Mouse (Mus musculus) heart, postnatal 0 days (tissue): Measurements from ENCODE around the gene Tspan13. TPM values are rescaled to one million over a fixed set of nuclear protein-coding genes. Genes with fewer than 3 reads are reported as not detected.

ENCODE experiments used
- ATAC-seq: fragments of 200-750 bp; cut with Nextera tagmentation; 2 replicates; pipeline ENCODE4 v1.8.0; 2017; ENCODE audit warnings: low read depth, moderate number of reproducible peaks, moderate library complexity; ENCODE audit not compliant: insufficient read depth
- DNase-seq: peaks from one replicate; pipeline ENCODE4 v3.0.0-alpha.2; 2016; ENCODE audit warnings: low spot score
- H3K27ac ChIP-seq: fragments of 300-500 bp; sonication (generic); 2 replicates; pipeline ENCODE4 v1.5.1; 2014; ENCODE audit warnings: low read depth, mild to moderate bottlenecking
- H3K27me3 ChIP-seq: fragments of 300-500 bp; sonication (generic); 2 replicates; pipeline ENCODE4 v1.6.1; 2014; ENCODE audit warnings: low read length, mixed read lengths; ENCODE audit not compliant: control insufficient read depth, insufficient read depth
- H3K36me3 ChIP-seq: fragments of 300-500 bp; sonication (generic); replicated peaks from 2 replicates; pipeline ENCODE4 v1.6.1; 2014; ENCODE audit warnings: low read length, mixed read lengths; ENCODE audit not compliant: control insufficient read depth, insufficient read depth
- H3K4me1 ChIP-seq: fragments of 300-500 bp; sonication (generic); 2 replicates; pipeline ENCODE4 v1.6.1; 2014; ENCODE audit warnings: antibody characterized with exemption; ENCODE audit not compliant: control insufficient read depth, insufficient read depth
- H3K4me2 ChIP-seq: fragments of 300-500 bp; sonication (generic); 2 replicates; pipeline ENCODE4 v1.6.1; 2014; ENCODE audit warnings: low read depth, mild to moderate bottlenecking, low read length, moderate library complexity
- H3K4me3 ChIP-seq: fragments of 300-500 bp; sonication (generic); 2 replicates; pipeline ENCODE4 v1.5.1; 2014; ENCODE audit warnings: low read depth, low read length
- H3K9ac ChIP-seq: fragments of 300-500 bp; sonication (generic); replicated peaks from 2 replicates; pipeline ENCODE4 v1.6.1; 2014; ENCODE audit warnings: low read depth, low read length, mixed read lengths
- H3K9me3 ChIP-seq: fragments of 300-500 bp; sonication (generic); replicated peaks from 2 replicates; pipeline ENCODE4 v1.6.1; 2016; ENCODE audit warnings: low read length; ENCODE audit not compliant: control insufficient read depth
- CTCF ChIP-seq: IDR thresholded peaks from 2 replicates; pipeline ENCODE4 v1.5.1; 2016; ENCODE audit warnings: antibody characterized with exemption, control low read depth, low read depth
- EP300 ChIP-seq: IDR thresholded peaks from 2 replicates; pipeline ENCODE4 v1.6.1; 2016; ENCODE audit warnings: antibody characterized with exemption, low read depth
- WGBS: fragments of 180-500 bp; shearing (Covaris S2); extraction: QIAGEN DNeasy Blood & Tissue Kit; methylation state at CpG from one replicate; pipeline ENCODE4 v1.1.7; 2014; 5-methylcytosine and 5-hydroxymethylcytosine counted together
- polyA plus RNA-seq: library from polyadenylated mRNA; unstranded; fragments of >200 nt; fragmentation: Nextera tagmentation; extraction: Ambion mirVana; gene quantifications from 2 replicates; pipeline ENCODE4 v1.2.1, GENCODE M21; 2015
- total RNA-seq: library from RNA; depleted of rRNA; stranded (reverse); fragments of >200 nt; gene quantifications from 2 replicates; pipeline ENCODE4 v1.2.3, GENCODE M21; 2014; ENCODE audit warnings: low replicate concordance

The Tspan13 gene
- total and polyA plus RNA-seq, 2 experiments from 2014 or later: 46.2 to 49.8 TPM

DNA sequence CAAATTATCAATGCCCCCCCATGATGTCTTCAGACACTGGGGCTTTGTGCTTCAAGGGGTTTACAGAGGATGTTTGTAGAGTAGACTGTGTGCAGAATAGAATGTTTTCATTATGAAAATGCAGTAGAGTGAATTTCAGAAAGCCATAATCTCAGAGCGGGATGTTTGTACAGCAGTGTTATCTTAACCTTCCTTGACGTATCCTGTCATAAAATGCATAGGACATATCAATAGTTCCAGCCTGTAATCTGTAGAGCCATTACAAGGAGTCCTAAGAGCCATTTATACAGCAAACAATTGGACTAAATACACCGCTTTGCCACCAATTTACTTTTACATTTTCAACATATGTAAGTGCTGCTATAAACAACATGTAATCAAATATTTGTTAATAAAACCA lies 48.7 kb downstream of the Tspan13 start:
- Histone ChIP-seq H3K27ac (no peak overlapping the region), H3K4me1 (no peaks in the 10 kb centered on the region), H3K36me3 (no peaks in the 10 kb centered on the region), H3K9me3 (no peaks in the 10 kb centered on the region), H3K9ac (no peak overlapping the region), H3K4me2 (no peak overlapping the region), H3K27me3 (no peaks in the 10 kb centered on the region), H3K4me3 (no peak overlapping the region)
- DNase-seq: no peak
- ATAC-seq: no peak
- WGBS: 66% methylated on average over 3 of the region's 3 CpGs
- no peak for TF ChIP-seq CTCF
- no peak for TF ChIP-seq EP300

GRCm38 (mm10) chr12:35992711-35993110 lies 49.6 kb downstream of the Tspan13 start, which contains the start of gene Agr2:
TSS of gene Agr2 (plus strand) at chr12:35992907.
- Histone ChIP-seq H3K27me3 (no peaks in the 10 kb centered on the region), H3K27ac (no peak within 1 kb of the TSS), H3K9me3 (no peaks in the 10 kb centered on the region), H3K36me3 (no peaks in the 10 kb centered on the region), H3K4me3 (no peak within 1 kb of the TSS), H3K4me1 (no peaks in the 10 kb centered on the region), H3K9ac (no peak within 1 kb of the TSS), H3K4me2 (no peak within 1 kb of the TSS)
- no peak for DNase-seq
- TF ChIP-seq EP300: no peak
- no peak for TF ChIP-seq CTCF
- 70% methylated on average over 9 of the region's 9 CpGs for WGBS
- no peak for ATAC-seq

- Histone ChIP-seq H3K4me1 (no peaks in the 10 kb centered on the region), H3K9ac (no peak overlapping the region), H3K36me3 (no peaks in the 10 kb centered on the region), H3K27me3 (no peaks in the 10 kb centered on the region), H3K9me3 (no peaks in the 10 kb centered on the region), H3K4me2 (no peak overlapping the region), H3K4me3 (no peak overlapping the region), H3K27ac (no peak overlapping the region)
- 75% methylated on average over 5 of the region's 5 CpGs for WGBS
- ATAC-seq: no peak
- no peak for DNase-seq
- TF ChIP-seq CTCF (no peak), EP300 (no peak)
Measured at GRCm38 (mm10) chr12:35984743-35985142, 57.6 kb downstream of the Tspan13 start.

DNA sequence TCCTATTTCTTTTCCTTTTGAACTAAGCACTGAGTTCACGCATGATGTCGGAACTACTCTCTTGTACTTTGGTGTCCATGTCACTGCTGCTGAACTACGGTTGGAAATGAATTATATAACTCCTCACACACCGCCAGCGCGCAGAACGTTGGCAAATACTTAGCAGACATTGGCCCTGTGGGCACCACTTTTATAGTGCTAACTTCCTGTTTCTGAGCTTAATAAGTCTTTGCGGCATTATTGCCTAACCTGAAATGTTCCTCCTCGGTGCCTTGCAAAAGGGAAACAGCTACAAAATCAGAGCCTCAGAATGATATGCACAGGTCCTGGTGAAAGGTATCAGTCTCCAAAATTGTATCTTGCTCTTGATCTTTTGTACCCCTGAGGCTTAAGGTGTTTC lies 58.8 kb downstream of the Tspan13 start:
- Histone ChIP-seq H3K4me1 (no peaks in the 10 kb centered on the region), H3K9me3 (no peaks in the 10 kb centered on the region), H3K27me3 (no peaks in the 10 kb centered on the region), H3K27ac (no peak overlapping the region), H3K36me3 (no peaks in the 10 kb centered on the region), H3K4me2 (no peak overlapping the region), H3K4me3 (no peak overlapping the region), H3K9ac (no peak overlapping the region)
- WGBS: 87% methylated on average over 9 of the region's 9 CpGs
- DNase-seq (no peak), ATAC-seq (no peak)
- TF ChIP-seq CTCF: no peak
- TF ChIP-seq EP300: no peak

DNA sequence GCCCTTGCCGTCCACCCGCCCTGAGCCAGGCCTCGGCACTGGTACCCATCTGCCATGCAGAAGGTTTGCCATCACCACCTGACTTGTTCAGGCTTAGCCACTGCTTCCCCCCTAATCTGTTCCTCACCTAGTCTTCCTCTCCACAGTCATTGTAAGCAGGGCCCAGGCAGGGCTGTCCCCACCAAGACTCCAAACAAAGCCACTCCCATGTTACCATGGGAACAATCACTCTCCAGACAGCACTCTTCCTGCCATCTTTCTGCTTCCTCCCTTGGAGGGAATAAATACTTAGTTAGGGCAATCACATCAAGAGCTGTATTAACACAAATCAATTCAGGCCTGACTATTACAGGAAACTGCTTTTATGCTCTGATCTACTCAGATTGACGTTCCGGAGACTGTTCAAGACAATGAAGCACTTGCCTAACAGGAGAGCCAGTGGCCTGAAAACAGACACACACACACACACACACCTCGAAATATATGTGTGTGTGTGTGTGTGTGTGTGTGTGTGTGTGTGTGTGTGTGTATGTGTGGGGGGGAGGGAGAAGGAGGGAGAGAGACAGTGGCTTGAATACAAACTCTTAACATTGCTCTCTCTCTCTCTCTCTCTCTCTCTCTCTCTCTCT lies 60.5 kb downstream of the Tspan13 start:
- H3K36me3 ChIP-seq: no peaks in the 10 kb centered on the region
- no peaks in the 10 kb centered on the region for H3K4me1 ChIP-seq
- TF ChIP-seq EP300 (no peak), CTCF (no peak)
- 24% methylated on average over 6 of the region's 6 CpGs for WGBS
- ATAC-seq: peak; percentile 66
- no peak overlapping the region for H3K27ac ChIP-seq
- H3K27me3 ChIP-seq: no peaks in the 10 kb centered on the region
- H3K4me3 ChIP-seq: no peak overlapping the region
- no peaks in the 10 kb centered on the region for H3K9me3 ChIP-seq
- H3K9ac ChIP-seq: no peak overlapping the region
- DNase-seq: peak; percentile 65
- H3K4me2 ChIP-seq: no peak overlapping the region

- H3K27me3 ChIP-seq: no peaks in the 10 kb centered on the region
- no peak overlapping the region for H3K4me2 ChIP-seq
- H3K4me3 ChIP-seq: no peak overlapping the region
- no peaks in the 10 kb centered on the region for H3K9me3 ChIP-seq
- H3K27ac ChIP-seq: no peak overlapping the region
- H3K9ac ChIP-seq: no peak overlapping the region
- no peak for DNase-seq
- 60% methylated on average over 5 of the region's 5 CpGs for WGBS
- H3K4me1 ChIP-seq: no peaks in the 10 kb centered on the region
- no peak for ATAC-seq
- H3K36me3 ChIP-seq: no peaks in the 10 kb centered on the region
- TF ChIP-seq EP300 (no peak), CTCF (no peak)
Measured at GRCm38 (mm10) chr12:35979625-35980024, 62.7 kb downstream of the Tspan13 start.
